Mouse (Mus musculus): ENCODE measurements at regions not wholly inside any gene's neighbourhood (a gene's known extent, or its start where the extent isn't known, plus 50 kb on each side); places are given as distances from the start of the nearest gene placed in this dataset.
A peak's percentile ranks its signal among the peaks of the same experiment; 100 is the strongest.

GRCm38 (mm10) chr5:37898041-37898615 lies 73.7 kb upstream of the Msx1 start:
- DNase-seq (ENCODE audit: low read depth, low spot score): no peak

GRCm38 (mm10) chr5:37897501-37897900 lies 73.1 kb upstream of the Msx1 start:
- no peak for DNase-seq (ENCODE audit: low read depth, low spot score)

- DNase-seq (ENCODE audit: low read depth, low spot score): no peak
Observed at GRCm38 (mm10) chr5:37895441-37896336, 71.3 kb upstream of the Msx1 start.

GRCm38 (mm10) chr5:37893639-37894550 lies 69.5 kb upstream of the Msx1 start:
- no peak for DNase-seq (ENCODE audit: low read depth, low spot score)

- no peak for DNase-seq (ENCODE audit: low read depth, low spot score)
Observed at GRCm38 (mm10) chr5:37890641-37891040, 66.3 kb upstream of the Msx1 start.

GRCm38 (mm10) chr5:37879668-37880380 lies 55.4 kb upstream of the Msx1 start:
- no peak for DNase-seq (ENCODE audit: low read depth, low spot score)

GRCm38 (mm10) chr5:37876240-37876639 lies 51.9 kb upstream of the Msx1 start:
- DNase-seq (ENCODE audit: low read depth, low spot score): no peak

GRCm38 (mm10) chr5:37875452-37875851 lies 51.1 kb upstream of the Msx1 start:
- DNase-seq (ENCODE audit: low read depth, low spot score): peak; percentile 27

GRCm38 (mm10) chr5:37874784-37875281 lies 50.5 kb upstream of the Msx1 start:
- DNase-seq (ENCODE audit: low read depth, low spot score): no peak
